Mouse (Mus musculus): ENCODE measurements at regions not wholly inside any gene's neighbourhood (a gene's known extent, or its start where the extent isn't known, plus 50 kb on each side); places are given as distances from the start of the nearest gene placed in this dataset.

DNA sequence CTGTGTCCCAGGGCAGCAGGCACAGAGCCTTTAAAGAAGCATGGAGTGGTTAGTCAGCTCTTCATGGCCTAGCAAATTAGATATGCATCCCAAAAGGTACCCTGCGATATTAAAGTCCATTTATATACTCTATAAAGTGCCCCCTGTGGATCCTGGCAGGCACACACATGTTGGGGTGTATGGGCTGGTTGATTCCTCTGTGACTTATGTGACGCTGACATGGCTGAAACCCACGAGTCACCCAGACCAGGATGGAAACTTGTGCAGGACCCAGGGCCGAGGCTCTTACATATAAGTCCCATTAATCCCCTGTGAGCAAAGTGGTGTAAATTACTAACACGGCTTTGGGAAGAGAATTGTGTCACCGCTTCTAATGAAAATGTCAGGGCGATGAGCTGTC, 155.2 kb upstream of the Pgrmc2 start:
- TF ChIP-seq POLR2A (IDR thresholded peaks at IDR 0.05; ENCODE audit: insufficient read depth, low read depth, low read length) = no peak
- no peak for TF ChIP-seq EP300 (IDR thresholded peaks at IDR 0.05; ENCODE audit: insufficient read depth, low read depth, low read length)

Measured in heart, adult 2 months (tissue).